Mouse (Mus musculus): ENCODE results near the gene Pdik1l.

DNA sequence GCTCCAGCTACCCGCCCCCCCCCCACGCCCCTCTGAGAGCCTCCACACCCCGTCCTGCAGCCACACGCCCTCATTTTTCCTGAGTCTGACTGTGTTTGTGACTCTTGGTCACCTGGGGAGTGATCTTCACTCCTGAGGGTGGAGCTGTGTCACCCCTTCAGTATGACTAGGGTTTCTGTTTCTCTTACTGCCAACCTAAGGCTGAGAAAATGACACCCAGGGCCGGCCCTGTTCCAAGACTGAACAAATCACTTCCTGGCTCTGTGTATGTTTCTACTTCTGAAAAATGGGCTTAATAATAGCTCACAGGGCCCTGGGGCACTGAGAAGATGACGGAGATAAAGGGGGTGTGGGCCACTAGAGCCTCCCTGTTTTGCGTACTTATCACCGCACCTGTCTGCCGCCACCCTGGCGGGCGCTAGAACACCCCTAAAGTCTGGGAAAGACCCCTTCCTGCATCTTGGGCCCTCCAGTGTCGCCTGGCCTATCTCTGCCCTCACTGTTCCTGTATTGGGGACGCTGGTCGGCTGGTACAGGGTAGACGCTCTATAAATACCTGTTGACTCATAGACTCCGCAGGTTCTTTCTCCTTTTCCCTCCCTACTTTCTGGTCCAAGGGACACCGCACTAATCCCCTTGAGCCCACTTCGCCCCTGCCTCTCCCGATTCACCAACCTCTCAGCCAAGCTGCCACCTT lies 50.0 kb downstream of the Pdik1l start:
- TF ChIP-seq ZC3H11A (IDR thresholded peaks at IDR 0.05; ENCODE audit: borderline replicate concordance, low read depth, low read length) (no peak), HCFC1 (IDR thresholded peaks at IDR 0.05; ENCODE audit: borderline replicate concordance, insufficient read depth, low read length) (no peak), CHD2 (IDR thresholded peaks at IDR 0.05; ENCODE audit: low read depth, low read length) (no peak), ZNF384 (IDR thresholded peaks at IDR 0.05; ENCODE audit: low read depth, low read length) (no peak)
